In genomic region chr9:21963417-21963816, GRCm38 (mm10) we compare ENCODE assay signal across 8 mouse cellular contexts. TPM values are rescaled to one million over a fixed set of nuclear protein-coding genes. Genes with fewer than 3 reads are reported as not detected.
A peak's percentile ranks its signal among the peaks of the same experiment; 100 is the strongest.
DNase-seq lines count a peak whose midpoint lies in the region; ATAC-seq and TF ChIP-seq lines count a peak whose summit lies in the region.

Gene Epor (minus strand): TSS chr9:21963506.

- peak within 1 kb of the TSS; percentile 75 for H3K4me2 ChIP-seq in forebrain, embryonic 13.5 days
- peak within 1 kb of the TSS; percentile 59 for H3K4me2 ChIP-seq in hindbrain, embryonic 12.5 days (replicated peaks)
- H3K4me2 ChIP-seq in liver, embryonic 13.5 days = peak within 1 kb of the TSS; percentile 84
- H3K4me2 ChIP-seq in neural tube, embryonic 11.5 days (ENCODE audit: low read depth) = peak within 1 kb of the TSS; percentile 71

- DNase-seq in testis, postnatal 14 days (ENCODE audit: low spot score) = no peak
- DNase-seq in liver, embryonic 13.5 days = peak; percentile 88
- DNase-seq in neural tube, embryonic 11.5 days (ENCODE audit: low spot score) = peak; percentile 56
- no peak for DNase-seq in B cell, adult 2 months
- no peak for DNase-seq in urinary bladder, adult 18-20 months (ENCODE audit: low spot score in 2 of 2)

- peak within 1 kb of the TSS; percentile 25 for H3K4me3 ChIP-seq in testis, adult 2 months (ENCODE audit: control insufficient read depth, low read depth, low read length)
- H3K4me3 ChIP-seq in forebrain, embryonic 13.5 days = peak within 1 kb of the TSS; percentile 38
- H3K4me3 ChIP-seq in hindbrain, embryonic 12.5 days = peak within 1 kb of the TSS; percentile 37
- H3K4me3 ChIP-seq in liver, embryonic 13.5 days (replicated peaks) = peak within 1 kb of the TSS; percentile 85
- peak within 1 kb of the TSS; percentile 36 for H3K4me3 ChIP-seq in neural tube, embryonic 11.5 days (ENCODE audit: low read depth, low read length)

- H3K9me3 ChIP-seq in forebrain, embryonic 13.5 days (replicated peaks) = no peaks in the 10 kb centered on the region
- no peaks in the 10 kb centered on the region for H3K9me3 ChIP-seq in hindbrain, embryonic 12.5 days (replicated peaks)
- H3K9me3 ChIP-seq in liver, embryonic 13.5 days (replicated peaks) = no peaks in the 10 kb centered on the region
- H3K9me3 ChIP-seq in neural tube, embryonic 11.5 days (ENCODE audit: control insufficient read depth, low read length) = no peaks in the 10 kb centered on the region

- H3K27me3 ChIP-seq in testis, adult 2 months (ENCODE audit: control insufficient read depth, insufficient read depth, low read length) = no peaks in the 10 kb centered on the region
- peaks cover 60% of the 10 kb centered on the region for H3K27me3 ChIP-seq in forebrain, embryonic 13.5 days
- peaks cover 57% of the 10 kb centered on the region for H3K27me3 ChIP-seq in hindbrain, embryonic 12.5 days
- H3K27me3 ChIP-seq in liver, embryonic 13.5 days = 0 out of 2 replicates have a peak, but pooled peaks cover 6% of the 10 kb centered on the region
- peaks cover 38% of the 10 kb centered on the region for H3K27me3 ChIP-seq in neural tube, embryonic 11.5 days (ENCODE audit: control insufficient read depth, insufficient read depth, low read length)

- WGBS in forebrain, embryonic 13.5 days = 28% methylated on average over 8 of the region's 8 CpGs
- 26% methylated on average over 8 of the region's 8 CpGs for WGBS in hindbrain, embryonic 12.5 days
- WGBS in liver, embryonic 13.5 days (ENCODE audit: insufficient replicate concordance) = 2% methylated on average over 8 of the region's 8 CpGs
- WGBS in neural tube, embryonic 11.5 days = 17% methylated on average over 8 of the region's 8 CpGs

- TF ChIP-seq POLR2A in testis, adult 2 months (IDR thresholded peaks at IDR 0.05; ENCODE audit: control insufficient read depth, low read depth, low read length) = no peak

- peaks cover 13% of the 10 kb centered on the region for H3K4me1 ChIP-seq in testis, adult 2 months (ENCODE audit: control insufficient read depth, insufficient read depth, low read length)
- peaks cover 23% of the 10 kb centered on the region for H3K4me1 ChIP-seq in forebrain, embryonic 13.5 days
- H3K4me1 ChIP-seq in hindbrain, embryonic 12.5 days = peaks cover 24% of the 10 kb centered on the region
- peaks cover 45% of the 10 kb centered on the region for H3K4me1 ChIP-seq in liver, embryonic 13.5 days (replicated peaks)
- H3K4me1 ChIP-seq in neural tube, embryonic 11.5 days (ENCODE audit: control insufficient read depth, insufficient read depth, low read length) = peaks cover 5% of the 10 kb centered on the region; the same call in 1 of the 2 replicates

- no peak for TF ChIP-seq CTCF in testis, adult 2 months (IDR thresholded peaks at IDR 0.05; ENCODE audit: control insufficient read depth, insufficient read depth, insufficient replicate concordance, low read depth, low read length)

- H3K36me3 ChIP-seq in testis, adult 2 months (ENCODE audit: control insufficient read depth, insufficient read depth, low read length) = no peaks in the 10 kb centered on the region
- H3K36me3 ChIP-seq in forebrain, embryonic 13.5 days (ENCODE audit: poor library complexity, severe bottlenecking) = no peaks in the 10 kb centered on the region
- no peaks in the 10 kb centered on the region for H3K36me3 ChIP-seq in hindbrain, embryonic 12.5 days
- H3K36me3 ChIP-seq in liver, embryonic 13.5 days = peaks cover 37% of the 10 kb centered on the region
- H3K36me3 ChIP-seq in neural tube, embryonic 11.5 days (ENCODE audit: control insufficient read depth, insufficient read depth, low read length) = no peaks in the 10 kb centered on the region

- ATAC-seq in forebrain, embryonic 13.5 days = no peak
- 0 out of 2 replicates have a peak, but pooled peaks have one; percentile 18 for ATAC-seq in hindbrain, embryonic 12.5 days (ENCODE audit: low FRiP score)
- ATAC-seq in liver, embryonic 13.5 days (ENCODE audit: low read depth) = peak; percentile 72
- ATAC-seq in neural tube, embryonic 11.5 days (ENCODE audit: insufficient read depth, low FRiP score, low TSS enrichment) = peak; percentile 36; the same call in 1 of the 2 replicates

- H3K9ac ChIP-seq in forebrain, embryonic 13.5 days = peak within 1 kb of the TSS; percentile 52
- H3K9ac ChIP-seq in hindbrain, embryonic 12.5 days = peak within 1 kb of the TSS; percentile 39
- H3K9ac ChIP-seq in liver, embryonic 13.5 days = peak within 1 kb of the TSS; percentile 98
- no peak within 1 kb of the TSS; the same call in 1 of the 2 replicates for H3K9ac ChIP-seq in neural tube, embryonic 11.5 days (ENCODE audit: low read length)

- no peak within 1 kb of the TSS for H3K27ac ChIP-seq in testis, adult 2 months (ENCODE audit: control insufficient read depth, insufficient read depth, low read depth, low read length)
- H3K27ac ChIP-seq in forebrain, embryonic 13.5 days = no peak within 1 kb of the TSS
- H3K27ac ChIP-seq in hindbrain, embryonic 12.5 days = no peak within 1 kb of the TSS
- H3K27ac ChIP-seq in liver, embryonic 13.5 days = peak within 1 kb of the TSS; percentile 99
- H3K27ac ChIP-seq in neural tube, embryonic 11.5 days (ENCODE audit: low read depth, low read length) = no peak within 1 kb of the TSS

RNA-seq across cellular contexts. Expression of gene Epor, which starts in this region (rescaled TPM):
- 1.5 and 1.9 TPM in 2 replicates for polyA plus RNA-seq in testis, adult 2 months (2012; rRNA removed)
- polyA plus RNA-seq in forebrain, embryonic 13.5 days (2015; fragmentation: Nextera tagmentation; extraction: Ambion mirVana) = 0.99 and 1.9 TPM in 2 replicates
- polyA plus RNA-seq in hindbrain, embryonic 12.5 days (2016; fragmentation: Nextera tagmentation; extraction: Ambion mirVana) = 4.3 TPM in 2 replicates
- 143 and 144 TPM in 2 replicates for polyA plus RNA-seq in liver, embryonic 13.5 days (2015; fragmentation: Nextera tagmentation; extraction: Ambion mirVana)
- polyA plus RNA-seq in neural tube, embryonic 11.5 days (2014; fragmentation: Nextera tagmentation; extraction: Ambion mirVana) = 4.1 and 5.9 TPM in 2 replicates

Comparison
In these comparisons a context has a peak if more than half of its experiments do, and no peak if none do; other contexts are left out.
1. RNA of gene Epor (polyA plus RNA-seq): 143 to 144 TPM in liver, embryonic 13.5 days; 4.3 TPM in hindbrain, embryonic 12.5 days, 4.1 to 5.9 TPM in neural tube, embryonic 11.5 days, 1.5 to 1.9 TPM in testis, adult 2 months and 0.99 to 1.9 TPM in forebrain, embryonic 13.5 days; every median in the first group is over 10 times any median in the second.
2. H3K4me3 ChIP-seq: peak in every context shown above with its lines; median percentile 85 in liver, embryonic 13.5 days; 38 in forebrain, embryonic 13.5 days; 37 in hindbrain, embryonic 12.5 days; 36 in neural tube, embryonic 11.5 days; 25 in testis, adult 2 months.
3. DNase-seq: peak in liver, embryonic 13.5 days (single experiment) and neural tube, embryonic 11.5 days (single experiment); none in testis, postnatal 14 days (single experiment), B cell, adult 2 months (0 of 2) and urinary bladder, adult 18-20 months (0 of 2).
4. Peak in every context shown above with its lines, with median percentiles within 50 percentile points of each other: H3K4me2 ChIP-seq.